Mouse (Mus musculus): ENCODE data around the gene Arhgap24.
"Not testable (repeated sequence)": the region's sequence is repeated elsewhere in the genome, so short reads cannot be mapped to it uniquely, and the experiment has no call there.

Gene Arhgap24

GRCm38 (mm10) chr5:102791273-102791672 lies 310.1 kb downstream of the Arhgap24 start:
- no peak for DNase-seq (ENCODE audit: low read depth, low spot score)

GRCm38 (mm10) chr5:102793536-102793935 lies 312.3 kb downstream of the Arhgap24 start:
- DNase-seq (ENCODE audit: low read depth, low spot score), result no peak

GRCm38 (mm10) chr5:102801469-102801868 lies 320.3 kb downstream of the Arhgap24 start:
- DNase-seq (ENCODE audit: low read depth, low spot score), result no peak

- DNase-seq (ENCODE audit: low read depth, low spot score), result no peak
Measured at GRCm38 (mm10) chr5:102802833-102803232, 321.6 kb downstream of the Arhgap24 start.

GRCm38 (mm10) chr5:102803675-102804074 lies 322.5 kb downstream of the Arhgap24 start:
- DNase-seq (ENCODE audit: low read depth, low spot score), result peak; percentile 20

GRCm38 (mm10) chr5:102807518-102807917 lies 326.3 kb downstream of the Arhgap24 start:
- no peak for DNase-seq (ENCODE audit: low read depth, low spot score)

GRCm38 (mm10) chr5:102810366-102810957 lies 329.3 kb downstream of the Arhgap24 start:
- no peak for DNase-seq (ENCODE audit: low read depth, low spot score)

GRCm38 (mm10) chr5:102813271-102813670 lies 332.1 kb downstream of the Arhgap24 start:
- DNase-seq (ENCODE audit: low read depth, low spot score), result peak; percentile 61

GRCm38 (mm10) chr5:102817641-102818040 lies 336.4 kb downstream of the Arhgap24 start:
- no peak for DNase-seq (ENCODE audit: low read depth, low spot score)

GRCm38 (mm10) chr5:102825538-102825937 lies 344.3 kb downstream of the Arhgap24 start:
- no peak for DNase-seq (ENCODE audit: low read depth, low spot score)

GRCm38 (mm10) chr5:102839071-102839470 lies 357.9 kb downstream of the Arhgap24 start:
- no peak for DNase-seq (ENCODE audit: low read depth, low spot score)

- peak; percentile 36 for DNase-seq (ENCODE audit: low read depth, low spot score)
Measured at GRCm38 (mm10) chr5:102843934-102844709, 362.9 kb downstream of the Arhgap24 start.

- peak; percentile 79 for DNase-seq (ENCODE audit: low read depth, low spot score)
Measured at GRCm38 (mm10) chr5:102844731-102845598, 363.8 kb downstream of the Arhgap24 start.

- DNase-seq (ENCODE audit: low read depth, low spot score), result no peak
Measured at GRCm38 (mm10) chr5:102845800-102846199, 364.6 kb downstream of the Arhgap24 start.

GRCm38 (mm10) chr5:102847859-102848258 lies 366.7 kb downstream of the Arhgap24 start:
- no peak for DNase-seq (ENCODE audit: low read depth, low spot score)

- DNase-seq (ENCODE audit: low read depth, low spot score), result no peak
Measured at GRCm38 (mm10) chr5:102851761-102852160, 370.6 kb downstream of the Arhgap24 start.

GRCm38 (mm10) chr5:102853750-102854149 lies 372.6 kb downstream of the Arhgap24 start:
- DNase-seq (ENCODE audit: low read depth, low spot score), result no peak

GRCm38 (mm10) chr5:102855805-102856204 lies 374.6 kb downstream of the Arhgap24 start:
- DNase-seq (ENCODE audit: low read depth, low spot score), result peak; percentile 34

GRCm38 (mm10) chr5:102858047-102858446 lies 376.9 kb downstream of the Arhgap24 start:
- no peak for DNase-seq (ENCODE audit: low read depth, low spot score)

GRCm38 (mm10) chr5:102859749-102860148 lies 378.6 kb downstream of the Arhgap24 start:
- no peak for DNase-seq (ENCODE audit: low read depth, low spot score)

- DNase-seq (ENCODE audit: low read depth, low spot score), result no peak
Measured at GRCm38 (mm10) chr5:102868196-102868595, 387.0 kb downstream of the Arhgap24 start.

- DNase-seq (ENCODE audit: low read depth, low spot score), result not testable (repeated sequence)
Measured at GRCm38 (mm10) chr5:102872996-102873395, 391.8 kb downstream of the Arhgap24 start.
